Mouse (Mus musculus): ENCODE results near the gene Cnbp.

The Cnbp gene

DNA sequence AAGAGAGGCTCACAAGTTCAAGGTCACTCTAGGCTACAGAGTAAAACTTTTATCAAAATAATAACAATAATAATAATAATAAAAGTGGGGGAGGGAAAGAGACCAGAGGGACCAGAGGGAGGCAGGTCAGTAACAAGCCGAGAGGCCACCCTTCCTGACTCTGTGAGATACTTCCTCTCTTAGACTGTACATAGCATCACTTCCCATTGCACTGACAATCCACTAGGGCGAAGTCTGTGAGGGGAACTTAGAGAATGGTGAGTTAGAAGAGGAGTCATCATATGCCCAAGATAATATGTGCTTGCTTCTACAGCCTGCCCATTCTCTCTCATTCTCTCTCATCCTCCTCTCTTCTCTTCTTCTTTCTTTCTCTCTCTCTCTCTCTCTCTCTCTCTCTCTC is 44.9 kb downstream of the Cnbp start:
- no peak for DNase-seq (ENCODE audit: low spot score)

- no peak for DNase-seq (ENCODE audit: low spot score)
Observed at GRCm38 (mm10) chr6:87805448-87805847, 45.5 kb downstream of the Cnbp start.

DNA sequence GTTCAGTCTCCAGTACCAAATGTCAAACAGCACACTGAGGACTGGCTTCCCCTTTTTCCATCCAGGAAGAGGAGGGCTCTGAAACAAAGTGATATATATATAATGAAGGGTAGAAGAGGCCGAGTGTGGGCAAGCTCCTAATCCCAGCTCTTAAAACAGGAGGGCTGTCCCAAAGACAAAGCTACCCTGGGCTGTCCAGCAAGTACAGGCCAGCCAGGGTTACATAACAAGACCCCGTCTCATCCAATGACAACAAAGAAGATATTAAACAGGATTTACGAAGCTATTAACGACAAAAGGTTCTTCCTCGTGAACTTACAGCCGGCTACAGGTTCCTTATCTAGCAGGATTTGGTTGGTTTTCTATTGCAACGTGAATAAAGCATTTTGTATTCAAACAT is 46.0 kb downstream of the Cnbp start:
- DNase-seq (ENCODE audit: low spot score), result no peak

GRCm38 (mm10) chr6:87804036-87804435 is 46.9 kb downstream of the Cnbp start:
- no peak for DNase-seq (ENCODE audit: low spot score)

- DNase-seq (ENCODE audit: low spot score), result no peak
Observed at GRCm38 (mm10) chr6:87802462-87802861, 48.4 kb downstream of the Cnbp start.

- no peak for DNase-seq (ENCODE audit: low spot score)
Observed at GRCm38 (mm10) chr6:87799576-87799975, 51.3 kb downstream of the Cnbp start.

DNA sequence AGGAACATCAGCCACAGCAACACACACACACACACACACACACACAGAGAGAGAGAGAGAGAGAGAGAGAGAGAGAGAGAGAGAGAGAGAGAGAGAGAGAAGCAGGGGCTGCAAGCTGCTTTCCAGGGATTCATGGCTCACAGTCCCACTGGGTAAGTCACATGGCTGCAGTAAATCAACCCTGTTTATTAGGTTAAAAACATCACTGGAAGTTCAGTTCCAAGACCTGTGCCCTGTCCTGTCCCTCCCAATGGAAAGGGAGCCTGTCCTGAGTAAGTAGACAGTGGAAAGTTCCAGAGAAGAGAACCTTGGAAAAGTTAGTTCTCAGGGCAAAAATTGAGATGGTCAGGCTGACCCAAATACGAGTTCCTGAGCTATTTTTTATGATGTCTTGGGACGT is 53.6 kb downstream of the Cnbp start:
- no peak for DNase-seq (ENCODE audit: low spot score)

DNA sequence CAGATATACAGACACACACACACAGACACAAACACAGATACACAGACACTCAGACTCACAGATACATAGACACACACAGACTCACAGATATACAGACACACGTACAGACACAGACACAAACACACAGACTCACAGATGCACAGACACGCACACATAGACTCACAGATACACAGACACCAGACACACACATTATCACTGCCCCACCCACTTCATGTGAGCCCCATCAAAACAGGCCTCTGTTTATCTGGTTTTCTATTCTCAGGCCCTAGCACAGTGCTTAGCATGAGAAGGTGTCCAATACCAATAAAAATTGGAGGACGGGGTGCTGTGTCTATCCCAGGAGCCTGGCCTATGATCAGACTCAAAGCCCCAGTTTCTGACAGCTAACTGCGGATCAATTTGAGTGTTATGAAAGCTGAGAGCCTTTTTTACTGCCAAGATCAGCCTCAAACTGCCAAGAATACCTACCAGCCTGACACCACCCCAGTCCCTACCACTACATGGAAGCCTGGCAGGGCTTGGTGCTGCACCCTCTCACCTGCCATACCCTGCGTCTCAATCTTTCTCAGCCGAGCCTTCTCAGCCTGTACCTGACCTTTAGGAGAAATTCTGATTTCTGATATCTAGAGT is 54.5 kb downstream of the Cnbp start:
- DNase-seq (ENCODE audit: low spot score), result no peak

- no peak for DNase-seq (ENCODE audit: low spot score)
Observed at GRCm38 (mm10) chr6:87795385-87796150, 55.3 kb downstream of the Cnbp start.

- DNase-seq (ENCODE audit: low spot score), result no peak
Observed at GRCm38 (mm10) chr6:87793821-87794510, 56.9 kb downstream of the Cnbp start.

Measured in left cerebral cortex, adult 11 months (tissue).